Mouse (Mus musculus): ENCODE data around the gene St6galnac5. TPM values are rescaled to one million over a fixed set of nuclear protein-coding genes. Genes with fewer than 3 reads are reported as not detected.

St6galnac5 gene
- total and polyA plus RNA-seq, 2 experiments from 2014 or later, result 14.9 to 18.1 TPM

DNA sequence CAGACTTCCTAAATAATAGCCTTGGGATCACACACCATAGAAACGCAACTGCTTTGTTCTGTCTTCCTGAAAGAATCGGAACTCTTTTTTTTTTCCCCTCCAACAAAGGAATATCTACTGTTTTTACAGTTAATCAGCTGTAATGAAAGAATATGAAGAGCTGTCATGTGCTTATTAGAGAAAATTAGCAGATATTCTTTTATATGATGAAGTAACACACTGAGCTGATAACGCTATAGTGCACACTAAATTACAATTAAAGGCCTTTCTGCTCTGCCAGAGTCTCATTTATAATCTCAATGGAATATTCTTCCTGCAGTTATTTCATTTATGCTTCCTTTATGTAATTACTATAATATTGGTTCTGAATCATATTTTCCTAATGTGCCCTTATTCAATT, 139.4 kb downstream of the St6galnac5 start:
- 39% methylated on average over 3 of the region's 3 CpGs for WGBS
- Histone ChIP-seq H3K36me3 (ENCODE audit: insufficient read depth, low read length) (0 out of 2 replicates have a peak, but pooled peaks cover 4% of the 10 kb centered on the region), H3K27ac (ENCODE audit: low read depth, low read length) (no peak overlapping the region), H3K27me3 (ENCODE audit: insufficient read depth, low read length) (no peaks in the 10 kb centered on the region), H3K9ac (replicated peaks; ENCODE audit: low read length, poor library complexity, severe bottlenecking) (no peak overlapping the region), H3K9me3 (ENCODE audit: low read length) (no peaks in the 10 kb centered on the region), H3K4me1 (ENCODE audit: insufficient read depth, low read length) (no peaks in the 10 kb centered on the region), H3K4me2 (ENCODE audit: low read depth, low read length, poor library complexity, severe bottlenecking) (no peak overlapping the region), H3K4me3 (ENCODE audit: low read depth, low read length) (no peak overlapping the region)
- no peak for TF ChIP-seq CTCF (IDR thresholded peaks at IDR 0.05)
- no peak for DNase-seq (ENCODE audit: low spot score)
- no peak for ATAC-seq (ENCODE audit: low FRiP score)

- Histone ChIP-seq H3K4me1 (ENCODE audit: insufficient read depth, low read length) (no peaks in the 10 kb centered on the region), H3K4me3 (ENCODE audit: low read depth, low read length) (no peak overlapping the region), H3K27ac (ENCODE audit: low read depth, low read length) (no peak overlapping the region), H3K27me3 (ENCODE audit: insufficient read depth, low read length) (no peaks in the 10 kb centered on the region), H3K36me3 (ENCODE audit: insufficient read depth, low read length) (0 out of 2 replicates have a peak, but pooled peaks cover 4% of the 10 kb centered on the region), H3K9me3 (ENCODE audit: low read length) (no peaks in the 10 kb centered on the region), H3K4me2 (ENCODE audit: low read depth, low read length, poor library complexity, severe bottlenecking) (no peak overlapping the region), H3K9ac (replicated peaks; ENCODE audit: low read length, poor library complexity, severe bottlenecking) (no peak overlapping the region)
- DNase-seq (ENCODE audit: low spot score) (no peak), ATAC-seq (ENCODE audit: low FRiP score) (no peak)
- TF ChIP-seq CTCF (IDR thresholded peaks at IDR 0.05), result no peak
- WGBS, result 69% methylated on average over 6 of the region's 6 CpGs
Observed at GRCm38 (mm10) chr3:152841264-152841663, 140.8 kb downstream of the St6galnac5 start.

DNA sequence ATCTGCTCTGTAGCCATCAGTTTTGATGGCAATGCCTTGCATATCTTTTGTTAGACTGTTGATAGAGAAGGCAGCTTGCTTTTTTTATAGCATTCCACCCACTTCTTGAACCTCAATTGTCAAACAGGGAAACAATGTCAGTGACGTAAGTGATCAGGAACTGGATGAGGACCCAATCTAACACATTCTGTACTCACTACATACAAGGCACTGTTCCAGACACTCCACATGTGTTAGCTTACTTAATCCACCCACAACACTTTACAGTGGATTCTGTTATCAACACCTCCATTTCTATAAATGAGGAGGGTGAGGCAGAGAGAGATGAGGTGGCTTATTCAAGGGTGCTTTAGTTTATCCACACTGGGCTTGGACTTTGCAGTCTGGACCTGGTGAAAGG, 144.1 kb downstream of the St6galnac5 start:
- no peak for DNase-seq (ENCODE audit: low spot score)
- no peaks in the 10 kb centered on the region for H3K27me3 ChIP-seq (ENCODE audit: insufficient read depth, low read length)
- no peak for ATAC-seq (ENCODE audit: low FRiP score)
- H3K36me3 ChIP-seq (ENCODE audit: insufficient read depth, low read length), result no peaks in the 10 kb centered on the region
- no peak overlapping the region for H3K27ac ChIP-seq (ENCODE audit: low read depth, low read length)
- H3K4me2 ChIP-seq (ENCODE audit: low read depth, low read length, poor library complexity, severe bottlenecking), result no peak overlapping the region
- H3K4me1 ChIP-seq (ENCODE audit: insufficient read depth, low read length), result no peaks in the 10 kb centered on the region
- no peaks in the 10 kb centered on the region for H3K9me3 ChIP-seq (ENCODE audit: low read length)
- no peak overlapping the region for H3K4me3 ChIP-seq (ENCODE audit: low read depth, low read length)
- no peak overlapping the region for H3K9ac ChIP-seq (replicated peaks; ENCODE audit: low read length, poor library complexity, severe bottlenecking)
- no peak for TF ChIP-seq CTCF (IDR thresholded peaks at IDR 0.05)
- WGBS, result 83% methylated on average over 1 of the region's 1 CpGs

- DNase-seq (ENCODE audit: low spot score) (no peak), ATAC-seq (ENCODE audit: low FRiP score) (no peak)
- no peak overlapping the region for H3K4me3 ChIP-seq (ENCODE audit: low read depth, low read length)
- H3K27ac ChIP-seq (ENCODE audit: low read depth, low read length), result no peak overlapping the region
- no peak overlapping the region for H3K9ac ChIP-seq (replicated peaks; ENCODE audit: low read length, poor library complexity, severe bottlenecking)
- WGBS, result 71% methylated on average over 2 of the region's 2 CpGs
- H3K4me2 ChIP-seq (ENCODE audit: low read depth, low read length, poor library complexity, severe bottlenecking), result no peak overlapping the region
- no peaks in the 10 kb centered on the region for H3K27me3 ChIP-seq (ENCODE audit: insufficient read depth, low read length)
- H3K36me3 ChIP-seq (ENCODE audit: insufficient read depth, low read length), result no peaks in the 10 kb centered on the region
- H3K9me3 ChIP-seq (ENCODE audit: low read length), result no peaks in the 10 kb centered on the region
- no peak for TF ChIP-seq CTCF (IDR thresholded peaks at IDR 0.05)
- no peaks in the 10 kb centered on the region for H3K4me1 ChIP-seq (ENCODE audit: insufficient read depth, low read length)
Observed at GRCm38 (mm10) chr3:152837407-152837806, 144.6 kb downstream of the St6galnac5 start.

DNA sequence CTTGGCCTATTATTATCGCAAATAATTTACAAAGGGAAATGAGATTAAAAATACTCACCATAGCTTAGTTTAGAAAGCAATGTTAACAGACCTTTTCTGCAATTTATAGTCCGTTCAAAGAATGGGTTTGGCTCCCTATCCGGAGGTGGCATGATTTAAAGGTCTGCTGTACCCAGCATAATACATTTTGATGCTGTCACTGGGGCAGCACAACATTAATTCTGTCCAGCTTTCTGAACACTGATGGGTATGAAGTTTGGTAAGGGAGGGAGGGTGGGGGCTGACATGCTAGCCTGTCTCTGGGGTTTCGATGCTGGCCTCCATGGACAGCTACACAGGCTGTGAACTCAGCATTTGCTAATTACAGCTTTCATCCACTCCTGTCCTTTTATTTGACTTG, 149.6 kb downstream of the St6galnac5 start:
- Histone ChIP-seq H3K27me3 (ENCODE audit: insufficient read depth, low read length) (no peaks in the 10 kb centered on the region), H3K9me3 (ENCODE audit: low read length) (no peaks in the 10 kb centered on the region), H3K4me3 (ENCODE audit: low read depth, low read length) (no peak overlapping the region), H3K9ac (replicated peaks; ENCODE audit: low read length, poor library complexity, severe bottlenecking) (no peak overlapping the region), H3K4me2 (ENCODE audit: low read depth, low read length, poor library complexity, severe bottlenecking) (no peak overlapping the region), H3K27ac (ENCODE audit: low read depth, low read length) (no peak overlapping the region), H3K4me1 (ENCODE audit: insufficient read depth, low read length) (0 out of 2 replicates have a peak, but pooled peaks cover 4% of the 10 kb centered on the region), H3K36me3 (ENCODE audit: insufficient read depth, low read length) (no peaks in the 10 kb centered on the region)
- DNase-seq (ENCODE audit: low spot score) (no peak), ATAC-seq (ENCODE audit: low FRiP score) (no peak)
- no peak for TF ChIP-seq CTCF (IDR thresholded peaks at IDR 0.05)
- 82% methylated on average over 4 of the region's 4 CpGs for WGBS

DNA sequence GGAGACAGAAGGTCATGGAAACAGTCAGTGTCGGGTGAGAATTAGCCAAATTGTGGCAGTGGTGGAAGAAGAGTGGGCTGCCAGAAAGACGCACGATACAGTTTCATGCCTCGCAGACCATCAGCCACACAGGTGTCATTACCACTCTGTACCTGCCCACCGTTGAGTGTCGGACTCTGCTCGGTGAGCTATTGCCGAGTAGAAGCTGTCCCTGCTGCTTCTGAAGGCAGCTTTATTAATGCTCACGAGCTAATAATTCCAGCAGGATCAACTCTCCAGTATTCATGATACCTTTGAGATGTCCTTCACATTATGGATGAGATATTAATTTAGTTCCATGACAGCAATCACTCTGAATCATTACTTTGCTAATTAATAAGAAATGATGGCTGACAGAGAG, 150.1 kb downstream of the St6galnac5 start:
- H3K9ac ChIP-seq (replicated peaks; ENCODE audit: low read length, poor library complexity, severe bottlenecking), result no peak overlapping the region
- H3K36me3 ChIP-seq (ENCODE audit: insufficient read depth, low read length), result no peaks in the 10 kb centered on the region
- no peak for ATAC-seq (ENCODE audit: low FRiP score)
- H3K4me1 ChIP-seq (ENCODE audit: insufficient read depth, low read length), result 0 out of 2 replicates have a peak, but pooled peaks cover 4% of the 10 kb centered on the region
- TF ChIP-seq CTCF (IDR thresholded peaks at IDR 0.05), result no peak
- no peak overlapping the region for H3K27ac ChIP-seq (ENCODE audit: low read depth, low read length)
- no peak overlapping the region for H3K4me3 ChIP-seq (ENCODE audit: low read depth, low read length)
- H3K9me3 ChIP-seq (ENCODE audit: low read length), result no peaks in the 10 kb centered on the region
- no peak for DNase-seq (ENCODE audit: low spot score)
- no peak overlapping the region for H3K4me2 ChIP-seq (ENCODE audit: low read depth, low read length, poor library complexity, severe bottlenecking)
- H3K27me3 ChIP-seq (ENCODE audit: insufficient read depth, low read length), result no peaks in the 10 kb centered on the region
- WGBS, result 84% methylated on average over 9 of the region's 9 CpGs

Data from midbrain, postnatal 0 days (tissue).